Mouse (Mus musculus) inflammation-experienced regulatory T-cells, adult 6 months (primary cell): ENCODE measurements around the gene Pop5. TPM values are rescaled to one million over a fixed set of nuclear protein-coding genes. Genes with fewer than 3 reads are reported as not detected.

Experiments used
- polyA plus RNA-seq, 3 experiments: library from polyadenylated mRNA; unstranded; fragments of 100-300 nt; shearing (Covaris generic); gene quantifications; one replicate each; pipeline ENCODE4 v1.2.1; 2017

The Pop5 gene
- polyA plus RNA-seq, 3 experiments from 2014 or later, result 116 to 141 (median 122) TPM

Other genes with a start within 250 kb of the Pop5 start
- gene Sppl3, start 224.7 kb upstream of the Pop5 start, polyA plus RNA-seq, result 10 to 100 TPM; 13.6 to 17.2 (median 15.0) TPM
- gene Gm10401, start 137.5 kb upstream of the Pop5 start, polyA plus RNA-seq, result 10 to 100 TPM; 14.8 to 23.2 (median 18.5) TPM
- 10 to 100 TPM; 11.3 to 20.2 (median 18.8) TPM for gene Acads, start 116.5 kb upstream of the Pop5 start, polyA plus RNA-seq
- gene Unc119b, start 100.9 kb upstream of the Pop5 start, polyA plus RNA-seq, result 10 to 100 TPM; 15.9 to 27.8 (median 21.3) TPM
- gene Mlec, start 77.7 kb upstream of the Pop5 start, polyA plus RNA-seq, result 10 to 100 TPM; 25.5 to 32.7 (median 30.3) TPM
- not detected for gene Cabp1, start 41.5 kb upstream of the Pop5 start, polyA plus RNA-seq
- 10 to 100 TPM; 29.8 to 37.7 (median 35.6) TPM for gene Rnf10, start 37.1 kb downstream of the Pop5 start, polyA plus RNA-seq
- gene Coq5, start 43.8 kb downstream of the Pop5 start, polyA plus RNA-seq, result 10 to 100 TPM; 26.0 to 35.4 (median 31.6) TPM
- 100 to 1,000 TPM; 360 to 571 (median 381) TPM for gene Dynll1, start 65.2 kb downstream of the Pop5 start, polyA plus RNA-seq
- 10 to 100 TPM; 15.7 to 26.8 (median 26.5) TPM for gene Srsf9, start 91.3 kb downstream of the Pop5 start, polyA plus RNA-seq
- gene Gatc, start 105.3 kb downstream of the Pop5 start, polyA plus RNA-seq, result 10 to 100 TPM; 10.7 to 12.5 (median 11.3) TPM
- gene Triap1, start 105.4 kb downstream of the Pop5 start, polyA plus RNA-seq, result 10 to 100 TPM; 40.3 to 56.5 (median 51.5) TPM
- 100 to 1,000 TPM; 550 to 644 (median 560) TPM for gene Cox6a1, start 113.1 kb downstream of the Pop5 start, polyA plus RNA-seq
- gene Msi1, start 193.8 kb downstream of the Pop5 start, polyA plus RNA-seq, result not detected
- not detected for gene Pla2g1b, start 230.4 kb downstream of the Pop5 start, polyA plus RNA-seq
- gene Sirt4, start 248.9 kb downstream of the Pop5 start, polyA plus RNA-seq, result 10 to 100 TPM; 12.0 to 18.5 (median 14.8) TPM